Mouse (Mus musculus) hindbrain, postnatal 0 days (tissue): ENCODE results near the gene Hist2h3b. TPM values are rescaled to one million over a fixed set of nuclear protein-coding genes. Genes with fewer than 3 reads are reported as not detected.

ENCODE experiments used
- ATAC-seq: fragments of 200-750 bp; cut with Nextera tagmentation; 2 replicates; pipeline ENCODE4 v1.8.0; 2017; ENCODE audit warnings: mild to moderate bottlenecking, moderate TSS enrichment, moderate library complexity
- DNase-seq: peaks from one replicate; pipeline ENCODE4 v3.0.0-alpha.2; 2015; ENCODE audit warnings: low spot score
- H3K27ac ChIP-seq: fragments of 300-500 bp; sonication (generic); 2 replicates; pipeline ENCODE4 v1.5.1; 2014; ENCODE audit warnings: mild to moderate bottlenecking
- H3K27me3 ChIP-seq: fragments of 300-500 bp; sonication (generic); 2 replicates; pipeline ENCODE4 v1.6.1; 2014; ENCODE audit warnings: low read length, mixed read lengths; ENCODE audit not compliant: insufficient read depth
- H3K36me3 ChIP-seq: fragments of 300-500 bp; sonication (generic); 2 replicates; pipeline ENCODE4 v1.6.1; 2014; ENCODE audit warnings: low read length, mixed read lengths; ENCODE audit not compliant: insufficient read depth
- H3K4me1 ChIP-seq: fragments of 300-500 bp; sonication (generic); 2 replicates; pipeline ENCODE4 v1.6.1; 2014; ENCODE audit warnings: antibody characterized with exemption, low read length, mixed read lengths; ENCODE audit not compliant: insufficient read depth
- H3K4me2 ChIP-seq: fragments of 300-500 bp; sonication (generic); 2 replicates; pipeline ENCODE4 v1.6.1; 2014; ENCODE audit warnings: low read depth, mild to moderate bottlenecking, low read length, moderate library complexity, mixed read lengths
- H3K4me3 ChIP-seq: fragments of 300-500 bp; sonication (generic); 2 replicates; pipeline ENCODE4 v1.5.1; 2014; ENCODE audit warnings: low read length
- H3K9ac ChIP-seq: fragments of 300-500 bp; sonication (generic); replicated peaks from 2 replicates; pipeline ENCODE4 v1.6.1; 2014; ENCODE audit warnings: mild to moderate bottlenecking, low read length, moderate library complexity, mixed read lengths
- H3K9me3 ChIP-seq: fragments of 300-500 bp; sonication (generic); 2 replicates; pipeline ENCODE4 v1.6.1; 2016; ENCODE audit warnings: low read length, mixed read lengths
- CTCF ChIP-seq: IDR thresholded peaks from 2 replicates; pipeline ENCODE4 v1.5.1; 2016; ENCODE audit warnings: antibody characterized with exemption, control low read depth, low read depth
- WGBS: fragments of 180-500 bp; shearing (Covaris S2); extraction: QIAGEN DNeasy Blood & Tissue Kit; methylation state at CpG from one replicate; pipeline ENCODE4 v1.1.7; 2014; 5-methylcytosine and 5-hydroxymethylcytosine counted together
- polyA plus RNA-seq: library from polyadenylated mRNA; unstranded; fragments of >200 nt; fragmentation: Nextera tagmentation; extraction: Ambion mirVana; gene quantifications from 2 replicates; pipeline ENCODE4 v1.2.1, GENCODE M21; 2015
- total RNA-seq: library from RNA; depleted of rRNA; stranded (reverse); fragments of >200 nt; gene quantifications from 2 replicates; pipeline ENCODE4 v1.2.3, GENCODE M21; 2014

Gene Hist2h3b
- total and polyA plus RNA-seq, 2 experiments from 2014 or later = 15.7 to 1,585 TPM

DNA sequence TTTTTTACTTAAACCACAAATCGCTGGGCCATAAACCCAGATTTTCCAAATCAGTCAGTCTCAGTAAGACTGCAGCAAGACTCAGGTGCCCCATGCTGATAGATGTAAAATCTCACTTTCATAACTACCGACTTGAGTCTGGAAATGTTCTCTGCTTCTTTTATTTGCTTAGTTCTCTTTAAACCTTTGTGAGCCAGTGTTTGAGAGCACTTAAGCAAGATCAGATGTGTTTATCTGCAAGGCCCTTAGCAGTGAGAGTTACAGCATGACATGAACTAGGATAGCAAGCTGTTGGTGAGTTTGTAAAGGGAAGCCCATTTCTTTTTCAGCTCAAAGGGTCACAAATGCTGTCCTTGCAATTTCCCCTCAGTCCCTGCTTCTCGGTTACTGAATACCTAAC lies 11.3 kb upstream of the Hist2h3b start:
- DNase-seq = no peak
- Histone ChIP-seq H3K4me3 (no peak overlapping the region), H3K4me1 (peaks cover 6% of the 10 kb centered on the region; the same call in 1 of the 2 replicates), H3K4me2 (no peak overlapping the region), H3K9me3 (no peaks in the 10 kb centered on the region), H3K27ac (no peak overlapping the region), H3K27me3 (no peaks in the 10 kb centered on the region), H3K9ac (no peak overlapping the region), H3K36me3 (no peaks in the 10 kb centered on the region)
- no peak for ATAC-seq
- TF ChIP-seq CTCF = no peak
- WGBS = 82% methylated on average over 3 of the region's 3 CpGs

DNA sequence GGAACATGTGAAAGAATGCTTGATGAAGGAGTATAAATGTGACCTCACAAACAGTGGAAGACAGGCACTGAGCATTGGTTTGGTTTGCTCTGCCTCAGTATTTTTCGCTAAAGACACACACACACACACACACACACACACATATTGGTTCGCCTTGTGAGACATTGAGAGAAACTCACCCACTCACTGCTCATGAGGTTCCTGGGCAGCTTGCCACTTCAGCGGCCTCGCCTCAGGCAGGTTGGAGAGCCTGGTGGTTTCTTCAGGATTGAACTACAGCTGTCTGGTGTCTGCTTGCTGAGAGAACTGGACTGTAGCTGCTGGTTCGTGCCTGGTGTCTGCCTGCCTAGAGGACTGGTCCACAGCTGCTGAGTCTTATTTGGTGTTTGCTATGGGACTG lies 8.2 kb upstream of the Hist2h3b start:
- Histone ChIP-seq H3K4me2 (no peak overlapping the region), H3K4me3 (no peak overlapping the region), H3K36me3 (no peaks in the 10 kb centered on the region), H3K4me1 (peaks cover 17% of the 10 kb centered on the region; the same call in 1 of the 2 replicates), H3K27me3 (no peaks in the 10 kb centered on the region), H3K9ac (no peak overlapping the region), H3K9me3 (no peaks in the 10 kb centered on the region), H3K27ac (no peak overlapping the region)
- DNase-seq (no peak), ATAC-seq (no peak)
- TF ChIP-seq CTCF = no peak
- 91% methylated on average over 5 of the region's 5 CpGs for WGBS

DNA sequence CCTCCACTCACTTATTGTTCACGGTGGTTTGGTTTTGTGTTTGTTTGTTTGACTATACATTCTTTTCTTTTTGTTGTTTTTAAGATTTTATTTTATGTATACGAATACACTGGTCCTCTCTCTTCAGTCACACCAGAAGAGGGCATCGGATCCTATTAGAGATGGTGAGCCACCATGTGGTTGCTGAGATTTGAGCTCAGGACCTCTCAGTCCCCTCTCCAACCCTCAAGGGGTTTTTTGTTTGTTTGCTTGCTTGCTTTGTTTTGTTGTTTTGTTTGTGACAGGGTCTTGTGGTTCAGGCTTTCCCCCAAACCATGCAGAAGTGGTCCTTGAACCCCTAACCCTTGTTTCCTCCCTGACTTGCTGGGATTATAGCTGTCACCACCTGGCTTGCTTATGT lies 6.8 kb upstream of the Hist2h3b start:
- H3K4me3 ChIP-seq = peak overlapping the region; percentile 50
- no peak for DNase-seq
- peak overlapping the region; percentile 77 for H3K4me2 ChIP-seq
- TF ChIP-seq CTCF = peak; percentile 31; the same call in 1 of the 2 replicates
- no peaks in the 10 kb centered on the region for H3K9me3 ChIP-seq
- 45% methylated on average over 3 of the region's 3 CpGs for WGBS
- H3K4me1 ChIP-seq = peaks cover 17% of the 10 kb centered on the region; the same call in 1 of the 2 replicates
- no peaks in the 10 kb centered on the region for H3K36me3 ChIP-seq
- H3K27ac ChIP-seq = peak overlapping the region; percentile 97
- no peaks in the 10 kb centered on the region for H3K27me3 ChIP-seq
- no peak for ATAC-seq
- H3K9ac ChIP-seq = peak overlapping the region; percentile 78

DNA sequence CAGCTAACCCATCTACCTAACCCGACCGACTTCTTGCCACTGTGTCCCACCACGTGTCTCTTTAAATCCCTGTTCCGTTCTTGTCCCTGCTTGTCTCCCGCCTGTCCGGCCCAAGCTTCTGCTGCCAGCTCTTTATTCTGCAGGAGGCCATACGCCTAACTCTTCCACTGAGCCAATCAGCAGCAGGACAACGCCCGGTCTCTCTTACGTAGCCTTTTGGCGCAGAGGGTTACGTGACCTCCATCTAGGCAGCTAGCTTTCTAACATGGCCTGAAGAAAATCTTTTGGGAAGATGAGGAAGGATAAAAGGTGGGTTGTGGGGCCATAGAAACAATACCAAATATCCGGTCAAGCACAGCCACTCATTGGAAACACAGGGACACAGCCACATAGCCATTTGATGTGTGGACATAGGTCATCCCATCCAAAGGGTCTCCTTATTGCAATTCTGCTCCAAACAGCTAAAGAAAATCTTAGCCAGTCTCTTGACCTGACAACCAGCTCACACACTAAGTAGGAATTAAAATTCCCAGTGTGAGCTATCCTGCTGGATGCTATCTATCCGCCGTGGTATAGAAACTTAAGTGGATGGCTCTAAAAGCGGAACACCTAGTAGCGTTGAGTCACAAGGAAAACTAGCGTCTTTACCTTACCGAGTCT lies 6.1 kb upstream of the Hist2h3b start:
- no peak for TF ChIP-seq CTCF
- peak overlapping the region; percentile 50 for H3K4me3 ChIP-seq
- peak overlapping the region; percentile 77 for H3K4me2 ChIP-seq
- ATAC-seq (peak; percentile 77), DNase-seq (peak; percentile 92)
- no peaks in the 10 kb centered on the region for H3K36me3 ChIP-seq
- WGBS = under 1% methylated on average over 19 of the region's 19 CpGs
- no peaks in the 10 kb centered on the region for H3K27me3 ChIP-seq
- H3K9ac ChIP-seq = peak overlapping the region; percentile 78
- H3K9me3 ChIP-seq = no peaks in the 10 kb centered on the region
- peaks cover 17% of the 10 kb centered on the region; the same call in 1 of the 2 replicates for H3K4me1 ChIP-seq
- H3K27ac ChIP-seq = peak overlapping the region; percentile 97

DNA sequence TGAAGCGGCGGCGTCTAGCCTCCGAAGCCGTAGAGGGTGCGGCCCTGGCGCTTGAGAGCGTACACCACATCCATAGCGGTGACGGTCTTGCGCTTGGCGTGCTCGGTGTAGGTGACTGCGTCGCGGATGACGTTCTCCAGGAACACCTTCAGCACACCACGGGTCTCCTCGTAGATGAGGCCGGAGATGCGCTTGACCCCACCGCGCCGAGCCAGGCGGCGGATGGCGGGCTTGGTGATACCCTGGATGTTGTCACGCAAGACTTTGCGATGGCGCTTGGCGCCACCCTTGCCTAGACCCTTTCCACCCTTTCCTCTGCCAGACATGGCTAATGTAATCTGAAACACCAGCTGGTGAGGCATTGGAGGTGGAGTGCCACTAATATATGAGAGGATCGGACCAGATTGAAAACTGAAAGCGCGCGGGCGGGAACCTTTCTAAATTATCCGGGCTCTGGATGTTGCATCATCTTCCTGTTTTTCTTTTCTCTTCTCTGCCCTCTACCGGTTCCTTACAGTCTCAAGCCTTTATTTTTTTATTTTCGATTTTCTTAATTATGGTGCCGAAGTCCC lies 5.4 kb upstream of the Hist2h3b start, which contains the start of gene Hist2h4:
Hist2h4 (minus strand) TSS at position 333 of the 572 bp plus-strand sequence.
- WGBS = 1% methylated on average over 40 of the region's 40 CpGs
- Histone ChIP-seq H3K4me3 (peak within 1 kb of the TSS; percentile 50), H3K9me3 (no peaks in the 10 kb centered on the region), H3K36me3 (no peaks in the 10 kb centered on the region), H3K27me3 (no peaks in the 10 kb centered on the region), H3K27ac (peak within 1 kb of the TSS; percentile 97), H3K9ac (peak within 1 kb of the TSS; percentile 78), H3K4me2 (peak within 1 kb of the TSS; percentile 77), H3K4me1 (peaks cover 19% of the 10 kb centered on the region)
- DNase-seq (peak; percentile 97), ATAC-seq (peak; percentile 91)
- TF ChIP-seq CTCF = peak; percentile 65

DNA sequence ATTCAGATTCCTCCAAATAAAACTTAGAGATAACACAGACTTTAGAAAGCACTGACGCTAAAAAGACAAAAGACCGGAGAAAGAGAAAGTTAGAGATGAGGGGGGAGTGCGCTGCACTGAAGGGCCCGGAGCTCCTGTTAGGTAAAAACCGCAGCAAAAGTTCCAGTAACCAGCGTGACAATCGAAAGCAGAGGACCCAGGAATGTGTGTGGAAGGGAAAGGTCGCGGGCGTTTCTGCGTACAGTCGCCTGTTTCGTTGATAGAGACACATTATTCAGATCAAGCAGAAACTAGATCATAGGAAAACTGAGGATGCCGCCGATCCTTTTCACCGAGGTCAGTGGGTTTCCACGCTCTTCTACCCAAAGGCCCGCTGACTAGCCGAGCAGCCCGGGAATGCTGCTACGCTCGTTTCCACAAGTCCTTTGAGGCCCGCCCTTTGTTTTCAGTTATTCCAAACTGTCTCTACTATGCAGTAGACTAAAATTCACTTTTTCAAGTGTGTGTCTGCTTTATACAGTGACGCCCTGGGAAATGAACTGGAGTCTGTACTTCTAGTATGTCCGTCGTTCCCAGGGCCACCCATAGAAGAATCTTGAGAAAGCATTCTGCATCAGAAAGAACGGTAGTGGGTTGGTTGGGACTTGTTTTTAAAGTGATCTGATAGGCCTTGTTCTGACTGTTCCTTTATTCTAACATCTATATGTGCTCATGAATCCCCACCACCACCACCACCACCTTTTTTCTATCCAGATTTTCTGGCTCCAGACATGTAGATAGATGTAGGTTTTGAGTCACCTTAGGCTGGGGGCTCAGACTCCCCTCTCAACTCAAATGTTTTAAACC lies 4.7 kb upstream of the Hist2h3b start:
- H3K9me3 ChIP-seq = no peaks in the 10 kb centered on the region
- H3K4me3 ChIP-seq = peak overlapping the region; percentile 50
- ATAC-seq = peak; percentile 57
- H3K27ac ChIP-seq = peak overlapping the region; percentile 97
- 3% methylated on average over 27 of the region's 27 CpGs for WGBS
- H3K27me3 ChIP-seq = no peaks in the 10 kb centered on the region
- peak; percentile 64 for DNase-seq
- peaks cover 20% of the 10 kb centered on the region for H3K4me1 ChIP-seq
- TF ChIP-seq CTCF = no peak
- H3K36me3 ChIP-seq = no peaks in the 10 kb centered on the region
- peak overlapping the region; percentile 77 for H3K4me2 ChIP-seq
- H3K9ac ChIP-seq = peak overlapping the region; percentile 51
